Mouse (Mus musculus): ENCODE results near the gene Myo16. TPM values are rescaled to one million over a fixed set of nuclear protein-coding genes. Genes with fewer than 3 reads are reported as not detected.

Myo16 gene
- polyA plus RNA-seq, 2 experiments, result 0.01 to 0.03 TPM

- Histone ChIP-seq H3K9me3 (ENCODE audit: control insufficient read depth, low read length) (no peaks in the 10 kb centered on the region), H3K4me3 (ENCODE audit: insufficient read depth in 1 of 2, low read depth in 2 of 2, low read length in 2 of 2) (no peak overlapping the region), H3K27ac (no peak overlapping the region), H3K4me1 (replicated peaks; ENCODE audit: control insufficient read depth in 2 of 2, insufficient read depth in 2 of 2, low read length in 1 of 2) (no peaks in the 10 kb centered on the region), H3K36me3 (replicated peaks; ENCODE audit: control insufficient read depth, insufficient read depth, low read depth) (no peaks in the 10 kb centered on the region), H3K4me2 (ENCODE audit: low read depth) (no peak overlapping the region), H3K9ac (replicated peaks) (no peak overlapping the region), H3K27me3 (ENCODE audit: control insufficient read depth, insufficient read depth, low read length) (no peaks in the 10 kb centered on the region)
- DNase-seq (ENCODE audit: low read depth in 3 of 3, low spot score in 3 of 3) (no peak), ATAC-seq (ENCODE audit: insufficient read depth) (no peak)
- TF ChIP-seq CTCF (IDR thresholded peaks at IDR 0.05; ENCODE audit: low read depth) (no peak), EP300 (IDR thresholded peaks at IDR 0.05; ENCODE audit: low read depth) (no peak)
- WGBS (ENCODE audit: insufficient replicate concordance), result 62% methylated on average over 7 of the region's 7 CpGs
These were observed 404.2 kb downstream of the Myo16 start for GRCm38 (mm10) chr8:10557961-10558360.

GRCm38 (mm10) chr8:10559479-10559878 lies 405.8 kb downstream of the Myo16 start:
- H3K4me2 ChIP-seq (ENCODE audit: low read depth), result no peak overlapping the region
- H3K4me3 ChIP-seq (ENCODE audit: insufficient read depth in 1 of 2, low read depth in 2 of 2, low read length in 2 of 2), result no peak overlapping the region
- H3K9ac ChIP-seq (replicated peaks), result no peak overlapping the region
- TF ChIP-seq EP300 (IDR thresholded peaks at IDR 0.05; ENCODE audit: low read depth) (no peak), CTCF (IDR thresholded peaks at IDR 0.05; ENCODE audit: low read depth) (no peak)
- H3K9me3 ChIP-seq (ENCODE audit: control insufficient read depth, low read length), result no peaks in the 10 kb centered on the region
- no peak for DNase-seq (ENCODE audit: low read depth in 3 of 3, low spot score in 3 of 3)
- H3K36me3 ChIP-seq (replicated peaks; ENCODE audit: control insufficient read depth, insufficient read depth, low read depth), result no peaks in the 10 kb centered on the region
- 49% methylated on average over 6 of the region's 6 CpGs for WGBS (ENCODE audit: insufficient replicate concordance)
- H3K4me1 ChIP-seq (replicated peaks; ENCODE audit: control insufficient read depth in 2 of 2, insufficient read depth in 2 of 2, low read length in 1 of 2), result no peaks in the 10 kb centered on the region
- H3K27me3 ChIP-seq (ENCODE audit: control insufficient read depth, insufficient read depth, low read length), result no peaks in the 10 kb centered on the region
- H3K27ac ChIP-seq, result no peak overlapping the region
- no peak for ATAC-seq (ENCODE audit: insufficient read depth)

GRCm38 (mm10) chr8:10561616-10562015 lies 407.9 kb downstream of the Myo16 start:
- no peaks in the 10 kb centered on the region for H3K27me3 ChIP-seq (ENCODE audit: control insufficient read depth, insufficient read depth, low read length)
- H3K9ac ChIP-seq (replicated peaks), result no peak overlapping the region
- H3K36me3 ChIP-seq (replicated peaks; ENCODE audit: control insufficient read depth, insufficient read depth, low read depth), result no peaks in the 10 kb centered on the region
- H3K27ac ChIP-seq, result no peak overlapping the region
- H3K4me2 ChIP-seq (ENCODE audit: low read depth), result no peak overlapping the region
- no peak for TF ChIP-seq CTCF (IDR thresholded peaks at IDR 0.05; ENCODE audit: low read depth)
- no peak for TF ChIP-seq EP300 (IDR thresholded peaks at IDR 0.05; ENCODE audit: low read depth)
- DNase-seq (ENCODE audit: low read depth in 3 of 3, low spot score in 3 of 3) (no peak), ATAC-seq (ENCODE audit: insufficient read depth) (no peak)
- 64% methylated on average over 5 of the region's 5 CpGs for WGBS (ENCODE audit: insufficient replicate concordance)
- no peaks in the 10 kb centered on the region for H3K4me1 ChIP-seq (replicated peaks; ENCODE audit: control insufficient read depth in 2 of 2, insufficient read depth in 2 of 2, low read length in 1 of 2)
- H3K9me3 ChIP-seq (ENCODE audit: control insufficient read depth, low read length), result no peaks in the 10 kb centered on the region
- no peak overlapping the region for H3K4me3 ChIP-seq (ENCODE audit: insufficient read depth in 1 of 2, low read depth in 2 of 2, low read length in 2 of 2)

GRCm38 (mm10) chr8:10562046-10562445 lies 408.3 kb downstream of the Myo16 start:
- Histone ChIP-seq H3K4me2 (ENCODE audit: low read depth) (no peak overlapping the region), H3K4me1 (replicated peaks; ENCODE audit: control insufficient read depth in 2 of 2, insufficient read depth in 2 of 2, low read length in 1 of 2) (no peaks in the 10 kb centered on the region), H3K27ac (no peak overlapping the region), H3K9ac (replicated peaks) (no peak overlapping the region), H3K36me3 (replicated peaks; ENCODE audit: control insufficient read depth, insufficient read depth, low read depth) (no peaks in the 10 kb centered on the region), H3K4me3 (ENCODE audit: insufficient read depth in 1 of 2, low read depth in 2 of 2, low read length in 2 of 2) (no peak overlapping the region), H3K27me3 (ENCODE audit: control insufficient read depth, insufficient read depth, low read length) (no peaks in the 10 kb centered on the region), H3K9me3 (ENCODE audit: control insufficient read depth, low read length) (no peaks in the 10 kb centered on the region)
- TF ChIP-seq CTCF (IDR thresholded peaks at IDR 0.05; ENCODE audit: low read depth) (no peak), EP300 (IDR thresholded peaks at IDR 0.05; ENCODE audit: low read depth) (no peak)
- no peak for DNase-seq (ENCODE audit: low read depth in 3 of 3, low spot score in 3 of 3)
- 61% methylated on average over 13 of the region's 13 CpGs for WGBS (ENCODE audit: insufficient replicate concordance)
- ATAC-seq (ENCODE audit: insufficient read depth), result no peak

GRCm38 (mm10) chr8:10562636-10563035 lies 408.9 kb downstream of the Myo16 start:
- DNase-seq (ENCODE audit: low read depth in 3 of 3, low spot score in 3 of 3) (no peak), ATAC-seq (ENCODE audit: insufficient read depth) (no peak)
- WGBS (ENCODE audit: insufficient replicate concordance), result 66% methylated on average over 9 of the region's 9 CpGs
- Histone ChIP-seq H3K4me3 (ENCODE audit: insufficient read depth in 1 of 2, low read depth in 2 of 2, low read length in 2 of 2) (no peak overlapping the region), H3K4me2 (ENCODE audit: low read depth) (no peak overlapping the region), H3K36me3 (replicated peaks; ENCODE audit: control insufficient read depth, insufficient read depth, low read depth) (no peaks in the 10 kb centered on the region), H3K27ac (no peak overlapping the region), H3K9me3 (ENCODE audit: control insufficient read depth, low read length) (no peaks in the 10 kb centered on the region), H3K4me1 (replicated peaks; ENCODE audit: control insufficient read depth in 2 of 2, insufficient read depth in 2 of 2, low read length in 1 of 2) (no peaks in the 10 kb centered on the region), H3K9ac (replicated peaks) (no peak overlapping the region), H3K27me3 (ENCODE audit: control insufficient read depth, insufficient read depth, low read length) (no peaks in the 10 kb centered on the region)
- no peak for TF ChIP-seq EP300 (IDR thresholded peaks at IDR 0.05; ENCODE audit: low read depth)
- TF ChIP-seq CTCF (IDR thresholded peaks at IDR 0.05; ENCODE audit: low read depth), result no peak
